Mouse (Mus musculus) spleen, adult 2 months (tissue): ENCODE measurements around the gene Ptprr.

ENCODE experiments used
- CTCF ChIP-seq: fragments of 200-500 bp; IDR thresholded peaks from 2 replicates; pipeline ENCODE4 v1.5.1; 2011; ENCODE audit warnings: mild to moderate bottlenecking, inconsistent platforms; ENCODE audit not compliant: insufficient read depth, insufficient read length, insufficient replicate concordance; ENCODE audit errors: extremely low read depth
- POLR2A ChIP-seq: fragments of 200-500 bp; IDR thresholded peaks from 2 replicates; pipeline ENCODE4 v1.6.1; 2011; ENCODE audit warnings: low read depth, low read length, inconsistent platforms

DNA sequence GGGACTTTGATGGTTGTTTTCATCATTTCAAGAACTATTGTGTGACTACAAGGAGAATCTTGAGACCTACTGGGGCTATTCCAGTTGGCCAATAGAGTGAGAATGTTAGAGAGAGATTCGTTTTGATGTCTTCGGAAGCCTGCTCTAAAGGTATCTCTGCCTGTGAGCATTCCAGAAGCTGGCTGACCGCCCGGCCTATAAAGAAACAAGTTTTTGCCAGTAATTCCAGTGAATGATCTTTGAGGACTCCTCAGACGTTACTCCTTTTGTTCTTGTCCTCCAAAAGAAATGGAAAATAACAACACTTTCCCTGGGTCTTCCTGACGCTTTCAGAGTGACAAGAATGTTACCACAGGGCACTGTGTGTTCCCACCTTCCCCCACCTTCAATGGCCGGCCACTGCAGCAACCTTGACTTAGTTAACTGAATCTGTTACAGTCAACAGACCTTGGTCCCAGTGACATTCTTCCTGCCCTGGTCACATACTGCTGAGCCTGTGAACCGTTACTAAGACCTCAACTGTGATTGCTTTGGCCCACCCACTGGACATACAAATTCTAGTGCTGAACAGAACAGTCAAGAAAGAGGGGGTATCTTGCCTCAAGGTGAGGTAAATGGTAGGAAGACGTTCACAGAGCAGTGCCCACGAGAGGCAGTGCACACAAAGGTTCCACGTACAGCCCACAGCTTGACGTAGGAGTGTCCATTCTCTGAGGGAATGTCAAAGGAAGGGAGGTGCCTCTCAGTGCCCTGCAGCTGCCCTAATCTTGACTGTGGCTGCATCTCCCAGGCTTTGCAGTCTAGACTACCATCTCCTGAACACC lies 252.8 kb downstream of the Ptprr start:
- TF ChIP-seq CTCF (no peak), POLR2A (no peak)
